Mouse (Mus musculus): ENCODE results near the gene Commd1.

Gene Commd1

GRCm38 (mm10) chr11:22989786-22990185, 7.6 kb upstream of the Commd1 start:
- DNase-seq (ENCODE audit: low spot score) = no peak

DNA sequence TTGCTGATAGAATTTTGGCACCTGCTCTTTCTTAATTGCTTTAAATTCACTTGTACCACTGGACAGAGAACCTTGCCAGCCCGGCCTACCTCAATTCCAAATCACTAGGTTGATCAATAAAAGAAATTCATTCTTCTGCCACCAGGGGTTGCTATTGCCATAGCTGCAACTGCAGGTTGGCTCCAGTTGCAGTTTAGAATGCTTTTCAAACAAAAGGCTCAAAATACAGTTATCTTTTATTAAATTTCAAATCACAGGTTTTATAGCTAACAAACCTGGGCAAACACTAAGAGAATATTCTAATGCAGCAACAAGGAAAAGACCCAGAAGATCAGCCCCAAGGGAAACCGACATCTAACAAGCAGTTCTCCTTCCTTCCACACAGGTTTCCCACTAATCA, 5.2 kb upstream of the Commd1 start:
- DNase-seq (ENCODE audit: low spot score) = peak; percentile 55

- no peak for DNase-seq (ENCODE audit: low spot score)
These were observed 3.3 kb upstream of the Commd1 start for GRCm38 (mm10) chr11:22985510-22985909.

- no peak for DNase-seq (ENCODE audit: low spot score)
These were observed 664 bp upstream of the Commd1 start for GRCm38 (mm10) chr11:22982846-22983245.

GRCm38 (mm10) chr11:22981543-22981950, 635 bp downstream of the Commd1 start:
- DNase-seq (ENCODE audit: low spot score) = no peak

DNA sequence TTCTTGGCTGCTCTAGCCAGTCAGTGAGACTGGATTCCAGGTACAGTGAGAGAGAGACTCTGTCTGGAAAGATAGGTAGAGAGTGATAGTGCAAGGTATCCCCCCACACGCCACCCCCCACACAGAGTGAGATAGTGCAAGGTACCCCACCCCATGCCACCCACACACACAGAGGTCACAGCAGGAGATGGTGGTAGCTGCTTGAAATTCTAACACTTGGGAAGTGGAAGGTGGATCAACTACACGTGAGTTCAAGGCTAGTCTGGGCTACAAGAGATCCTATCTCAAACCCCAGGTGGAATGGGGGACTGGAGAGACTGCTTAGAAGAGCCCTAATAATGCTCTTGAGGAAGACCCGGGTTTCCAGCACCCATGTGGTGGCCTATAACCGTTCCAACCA, 1.1 kb downstream of the Commd1 start:
- DNase-seq (ENCODE audit: low spot score) = no peak

GRCm38 (mm10) chr11:22979221-22979620, 3.0 kb downstream of the Commd1 start:
- DNase-seq (ENCODE audit: low spot score) = no peak

DNA sequence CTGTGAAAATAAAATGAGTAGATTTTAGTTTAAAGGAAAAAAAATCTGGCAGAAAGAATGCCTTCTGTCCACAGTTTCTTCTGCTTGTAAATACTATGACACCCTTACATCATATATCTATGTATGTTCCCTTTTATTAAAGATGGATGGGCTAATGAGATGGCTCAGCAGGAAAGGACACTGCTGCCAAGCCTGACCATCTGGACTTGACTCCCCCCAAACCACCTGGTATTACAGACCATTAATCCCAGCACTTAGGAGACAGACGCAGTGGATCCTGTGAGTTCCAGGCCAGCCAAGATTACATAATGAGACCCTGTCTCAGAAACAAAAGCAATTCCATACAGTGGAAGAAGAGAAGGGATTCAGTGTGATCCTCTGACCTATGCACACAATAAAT, 3.5 kb downstream of the Commd1 start:
- DNase-seq (ENCODE audit: low spot score) = no peak

- DNase-seq (ENCODE audit: low spot score) = no peak
These were observed 4.0 kb downstream of the Commd1 start for GRCm38 (mm10) chr11:22978215-22978614.

DNA sequence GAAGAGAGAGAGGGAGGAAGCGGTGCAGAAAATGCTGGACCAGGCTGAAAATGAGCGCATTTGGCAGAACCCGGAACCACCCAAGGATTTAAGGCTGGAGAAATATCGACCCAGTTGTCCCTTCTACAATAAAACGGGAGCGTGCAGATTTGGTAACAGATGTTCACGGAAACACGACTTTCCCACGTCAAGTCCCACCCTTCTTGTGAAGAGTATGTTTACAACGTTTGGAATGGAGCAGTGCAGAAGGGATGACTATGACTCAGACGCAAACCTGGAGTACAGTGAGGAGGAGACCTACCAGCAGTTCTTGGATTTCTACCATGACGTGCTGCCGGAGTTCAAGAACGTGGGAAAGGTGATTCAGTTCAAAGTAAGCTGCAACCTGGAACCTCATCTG, 8.6 kb downstream of the Commd1 start:
- no peak for DNase-seq (ENCODE audit: low spot score)

DNA sequence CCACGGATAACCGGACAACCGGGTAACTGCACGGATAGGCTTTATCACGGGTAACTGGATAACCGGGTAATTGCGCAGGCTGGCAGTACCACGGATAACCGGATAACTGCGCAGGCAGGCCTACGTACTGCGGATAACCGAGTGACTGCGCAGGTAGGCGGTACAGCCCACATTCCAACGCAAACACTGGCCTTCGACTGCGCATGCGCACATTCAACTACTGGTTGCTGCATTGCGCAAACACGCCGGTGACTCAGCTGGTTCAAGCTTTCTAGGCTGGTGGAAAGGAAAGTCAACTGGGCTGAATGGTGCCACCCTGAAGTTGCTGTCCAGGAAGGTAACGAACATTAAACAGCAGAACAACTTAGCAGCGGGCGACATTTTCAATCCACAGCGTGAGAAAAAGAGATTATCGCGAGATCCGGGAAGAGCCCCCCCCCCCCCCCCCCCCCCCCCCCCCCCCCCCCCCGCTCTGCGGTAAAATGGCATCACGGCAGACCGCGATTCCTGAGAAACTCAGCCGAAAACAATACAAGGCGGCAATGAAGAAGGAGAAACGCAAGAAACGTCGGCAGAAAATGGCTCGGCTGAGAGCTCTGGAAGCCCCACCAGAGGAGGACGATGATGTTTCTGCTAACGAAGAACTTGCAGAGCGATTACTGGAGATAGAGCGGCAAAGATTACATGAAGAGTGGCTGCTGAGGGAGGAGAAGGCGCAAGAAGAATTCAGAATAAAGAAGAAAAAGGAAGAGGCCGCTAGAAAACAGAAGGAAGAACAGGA, 9.2 kb downstream of the Commd1 start:
- DNase-seq (ENCODE audit: low spot score) = peak; percentile 86

- peak; percentile 71 for DNase-seq (ENCODE audit: low spot score)
These were observed 10.1 kb downstream of the Commd1 start, which contains the start of gene Zrsr1 for GRCm38 (mm10) chr11:22971835-22972709. Zrsr1 (plus strand) TSS chr11:22972005.

DNA sequence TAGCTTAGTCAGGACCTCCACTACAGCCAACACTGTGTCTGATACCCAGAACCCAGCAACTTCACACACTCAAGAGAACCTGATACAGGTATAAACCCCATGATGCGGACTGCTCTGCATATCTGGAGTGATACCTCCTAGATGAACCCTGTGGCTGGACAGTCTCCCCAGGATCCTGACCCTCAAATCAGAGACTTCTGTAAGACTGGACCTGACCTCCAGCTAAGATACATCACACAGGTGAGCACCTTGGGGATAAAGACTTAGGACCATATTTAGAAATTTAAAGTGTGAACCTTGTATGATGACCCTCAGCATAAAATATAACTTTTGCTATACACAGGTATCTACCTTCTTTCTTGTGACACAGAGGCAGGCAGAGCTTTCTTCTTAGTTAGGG, 11.6 kb downstream of the Commd1 start:
- DNase-seq (ENCODE audit: low spot score) = no peak

- no peak for DNase-seq (ENCODE audit: low spot score)
These were observed 12.7 kb downstream of the Commd1 start for GRCm38 (mm10) chr11:22969486-22969885.

- no peak for DNase-seq (ENCODE audit: low spot score)
These were observed 16.7 kb downstream of the Commd1 start for GRCm38 (mm10) chr11:22965503-22965902.

GRCm38 (mm10) chr11:22964401-22964800, 17.8 kb downstream of the Commd1 start:
- no peak for DNase-seq (ENCODE audit: low spot score)

- no peak for DNase-seq (ENCODE audit: low spot score)
These were observed 20.1 kb downstream of the Commd1 start for GRCm38 (mm10) chr11:22962101-22962500.

- DNase-seq (ENCODE audit: low spot score) = no peak
These were observed 24.3 kb downstream of the Commd1 start for GRCm38 (mm10) chr11:22957791-22958374.

- DNase-seq (ENCODE audit: low spot score) = peak; percentile 42
These were observed 25.4 kb downstream of the Commd1 start for GRCm38 (mm10) chr11:22956830-22957229.

- no peak for DNase-seq (ENCODE audit: low spot score)
These were observed 25.8 kb downstream of the Commd1 start for GRCm38 (mm10) chr11:22956346-22956745.

DNA sequence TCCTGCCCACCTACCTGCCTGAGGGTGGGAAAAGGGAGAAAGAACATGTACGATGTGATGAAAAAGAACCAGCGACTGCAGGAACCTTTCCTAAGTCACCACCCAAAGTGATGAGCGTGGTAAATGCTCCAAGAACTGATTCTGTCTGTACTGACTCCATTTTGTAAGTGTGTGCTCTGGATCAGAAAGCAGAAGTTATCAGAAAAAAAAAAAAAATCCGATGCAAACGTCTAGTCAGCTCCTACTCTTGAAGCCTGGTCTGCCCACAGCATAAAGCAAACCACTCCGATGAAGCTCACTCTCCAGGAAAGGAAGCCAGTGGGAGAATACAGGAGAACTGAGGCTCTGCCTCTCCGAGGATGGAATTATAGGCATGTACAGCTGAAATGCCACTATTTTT, 29.5 kb downstream of the Commd1 start:
- no peak for DNase-seq (ENCODE audit: low spot score)

- no peak for DNase-seq (ENCODE audit: low spot score)
These were observed 32.1 kb downstream of the Commd1 start for GRCm38 (mm10) chr11:22950131-22950530.

- no peak for DNase-seq (ENCODE audit: low spot score)
These were observed 33.1 kb downstream of the Commd1 start for GRCm38 (mm10) chr11:22949101-22949500.
